Mouse (Mus musculus) midbrain, embryonic 15.5 days (tissue): ENCODE measurements around the gene Cpsf2. TPM values are rescaled to one million over a fixed set of nuclear protein-coding genes. Genes with fewer than 3 reads are reported as not detected.
A peak's percentile ranks its signal among the peaks of the same experiment; 100 is the strongest.

Experiments used
- ATAC-seq: fragments of 200-750 bp; cut with Nextera tagmentation; replicated peaks from 2 replicates; pipeline ENCODE4 v1.8.0; 2017; ENCODE audit warnings: moderate TSS enrichment
- H3K27ac ChIP-seq: fragments of 300-500 bp; sonication (generic); 2 replicates; pipeline ENCODE4 v1.5.1; 2015; ENCODE audit warnings: mild to moderate bottlenecking, inconsistent platforms
- H3K27me3 ChIP-seq: fragments of 300-500 bp; sonication (generic); replicated peaks from 2 replicates; pipeline ENCODE4 v1.6.1; 2015; ENCODE audit warnings: inconsistent platforms
- H3K36me3 ChIP-seq: fragments of 300-500 bp; sonication (generic); replicated peaks from 2 replicates; pipeline ENCODE4 v1.6.1; 2015; ENCODE audit warnings: inconsistent platforms
- H3K4me1 ChIP-seq: fragments of 300-500 bp; sonication (generic); 2 replicates; pipeline ENCODE4 v1.6.1; 2015; ENCODE audit warnings: inconsistent platforms
- H3K4me2 ChIP-seq: fragments of 300-500 bp; sonication (generic); 2 replicates; pipeline ENCODE4 v1.6.1; 2015; ENCODE audit warnings: inconsistent platforms, mild to moderate bottlenecking, moderate library complexity
- H3K4me3 ChIP-seq: fragments of 300-500 bp; sonication (generic); 2 replicates; pipeline ENCODE4 v1.5.1; 2015; ENCODE audit warnings: mild to moderate bottlenecking, inconsistent platforms
- H3K9ac ChIP-seq: fragments of 300-500 bp; sonication (generic); 2 replicates; pipeline ENCODE4 v1.6.1; 2015; ENCODE audit warnings: mild to moderate bottlenecking, inconsistent platforms
- H3K9me3 ChIP-seq: fragments of 300-500 bp; sonication (generic); 2 replicates; pipeline ENCODE4 v1.6.1; 2016; ENCODE audit warnings: inconsistent platforms
- WGBS: fragments of 180-500 bp; shearing (Covaris S2); methylation state at CpG from one replicate; pipeline ENCODE4 v1.1.7; 2015; ENCODE audit warnings: mixed read lengths; 5-methylcytosine and 5-hydroxymethylcytosine counted together
- polyA plus RNA-seq: library from polyadenylated mRNA; unstranded; fragments of >200 nt; fragmentation: Nextera tagmentation; extraction: Ambion mirVana; gene quantifications from 2 replicates; pipeline ENCODE4 v1.2.1, GENCODE M21; 2015

The Cpsf2 gene
- polyA plus RNA-seq, 1 experiment from 2014 or later = 28.8 TPM

- Histone ChIP-seq H3K4me3 (no peak overlapping the region), H3K9me3 (no peaks in the 10 kb centered on the region), H3K36me3 (peaks cover 7% of the 10 kb centered on the region; the same call in 1 of the 2 replicates), H3K4me1 (peaks cover 15% of the 10 kb centered on the region), H3K4me2 (no peak overlapping the region), H3K9ac (no peak overlapping the region), H3K27me3 (no peaks in the 10 kb centered on the region), H3K27ac (no peak overlapping the region)
- ATAC-seq = no peak
- 96% methylated on average over 2 of the region's 2 CpGs for WGBS
Observed at GRCm38 (mm10) chr12:101971311-101971710, 4.5 kb upstream of the Cpsf2 start.

- Histone ChIP-seq H3K27me3 (no peaks in the 10 kb centered on the region), H3K4me3 (no peak overlapping the region), H3K9me3 (no peaks in the 10 kb centered on the region), H3K9ac (no peak overlapping the region), H3K4me1 (peaks cover 23% of the 10 kb centered on the region), H3K36me3 (peaks cover 7% of the 10 kb centered on the region; the same call in 1 of the 2 replicates), H3K27ac (no peak overlapping the region), H3K4me2 (no peak overlapping the region)
- 92% methylated on average over 3 of the region's 3 CpGs for WGBS
- ATAC-seq = no peak
Observed at GRCm38 (mm10) chr12:101972230-101972629, 3.6 kb upstream of the Cpsf2 start.

- Histone ChIP-seq H3K27me3 (no peaks in the 10 kb centered on the region), H3K9ac (peak overlapping the region; percentile 84), H3K9me3 (no peaks in the 10 kb centered on the region), H3K36me3 (no peaks in the 10 kb centered on the region), H3K27ac (peak overlapping the region; percentile 94), H3K4me3 (peak overlapping the region; percentile 92), H3K4me2 (peak overlapping the region; percentile 85), H3K4me1 (peaks cover 28% of the 10 kb centered on the region)
- WGBS = 0% methylated on average over 1 of the region's 1 CpGs
- no peak for ATAC-seq
Observed at GRCm38 (mm10) chr12:101974571-101974970, 1.2 kb upstream of the Cpsf2 start.

- under 1% methylated on average over 23 of the region's 23 CpGs for WGBS
- Histone ChIP-seq H3K4me2 (peak overlapping the region; percentile 85), H3K36me3 (no peaks in the 10 kb centered on the region), H3K9ac (peak overlapping the region; percentile 84), H3K4me3 (peak overlapping the region; percentile 92), H3K9me3 (no peaks in the 10 kb centered on the region), H3K27me3 (no peaks in the 10 kb centered on the region), H3K4me1 (peaks cover 28% of the 10 kb centered on the region), H3K27ac (peak overlapping the region; percentile 94)
- peak; percentile 68; the same call in 1 of the 2 replicates for ATAC-seq
Observed at GRCm38 (mm10) chr12:101975167-101975600, 604 bp upstream of the Cpsf2 start.

- Histone ChIP-seq H3K9ac (peak overlapping the region; percentile 84), H3K4me2 (peak overlapping the region; percentile 85), H3K9me3 (no peaks in the 10 kb centered on the region), H3K36me3 (no peaks in the 10 kb centered on the region), H3K27ac (peak overlapping the region; percentile 94), H3K4me1 (peaks cover 28% of the 10 kb centered on the region), H3K27me3 (no peaks in the 10 kb centered on the region), H3K4me3 (peak overlapping the region; percentile 92)
- no peak; the same call in 1 of the 2 replicates for ATAC-seq
- 18% methylated on average over 13 of the region's 13 CpGs for WGBS
Observed at GRCm38 (mm10) chr12:101976651-101977403, 1.0 kb downstream of the Cpsf2 start.

GRCm38 (mm10) chr12:101977404-101977915 lies 1.7 kb downstream of the Cpsf2 start:
- peaks cover 28% of the 10 kb centered on the region for H3K4me1 ChIP-seq
- ATAC-seq = no peak
- H3K27ac ChIP-seq = no peak overlapping the region
- H3K4me3 ChIP-seq = peak overlapping the region; percentile 92
- no peaks in the 10 kb centered on the region for H3K27me3 ChIP-seq
- WGBS = 94% methylated on average over 10 of the region's 10 CpGs
- H3K36me3 ChIP-seq = peaks cover 2% of the 10 kb centered on the region; the same call in 1 of the 2 replicates
- H3K9me3 ChIP-seq = no peaks in the 10 kb centered on the region
- peak overlapping the region; percentile 85 for H3K4me2 ChIP-seq
- no peak overlapping the region for H3K9ac ChIP-seq

- no peak for ATAC-seq
- Histone ChIP-seq H3K4me2 (no peak overlapping the region), H3K27ac (no peak overlapping the region), H3K36me3 (peaks cover 8% of the 10 kb centered on the region; the same call in 1 of the 2 replicates), H3K9ac (no peak overlapping the region), H3K9me3 (no peaks in the 10 kb centered on the region), H3K27me3 (no peaks in the 10 kb centered on the region), H3K4me3 (no peak overlapping the region), H3K4me1 (peaks cover 28% of the 10 kb centered on the region)
- 93% methylated on average over 5 of the region's 5 CpGs for WGBS
Observed at GRCm38 (mm10) chr12:101978162-101978561, 2.4 kb downstream of the Cpsf2 start.

- H3K4me2 ChIP-seq = no peak overlapping the region
- H3K4me3 ChIP-seq = no peak overlapping the region
- 88% methylated on average over 1 of the region's 1 CpGs for WGBS
- peaks cover 9% of the 10 kb centered on the region; the same call in 1 of the 2 replicates for H3K36me3 ChIP-seq
- H3K27ac ChIP-seq = no peak overlapping the region
- H3K27me3 ChIP-seq = no peaks in the 10 kb centered on the region
- H3K4me1 ChIP-seq = peaks cover 25% of the 10 kb centered on the region
- H3K9me3 ChIP-seq = no peaks in the 10 kb centered on the region
- no peak overlapping the region for H3K9ac ChIP-seq
- ATAC-seq = no peak
Observed at GRCm38 (mm10) chr12:101978588-101978987, 2.8 kb downstream of the Cpsf2 start.

GRCm38 (mm10) chr12:101979213-101979750 lies 3.5 kb downstream of the Cpsf2 start:
- Histone ChIP-seq H3K27me3 (no peaks in the 10 kb centered on the region), H3K9ac (no peak overlapping the region), H3K27ac (no peak overlapping the region), H3K4me3 (no peak overlapping the region), H3K4me2 (no peak overlapping the region), H3K4me1 (peaks cover 20% of the 10 kb centered on the region), H3K9me3 (no peaks in the 10 kb centered on the region), H3K36me3 (peaks cover 13% of the 10 kb centered on the region; the same call in 1 of the 2 replicates)
- WGBS = 92% methylated on average over 8 of the region's 8 CpGs
- no peak for ATAC-seq

- peaks cover 13% of the 10 kb centered on the region for H3K4me1 ChIP-seq
- H3K4me3 ChIP-seq = no peak overlapping the region
- no peak for ATAC-seq
- no peaks in the 10 kb centered on the region for H3K9me3 ChIP-seq
- H3K36me3 ChIP-seq = peaks cover 15% of the 10 kb centered on the region; the same call in 1 of the 2 replicates
- no peak overlapping the region for H3K27ac ChIP-seq
- 86% methylated on average over 5 of the region's 5 CpGs for WGBS
- H3K27me3 ChIP-seq = no peaks in the 10 kb centered on the region
- no peak overlapping the region for H3K9ac ChIP-seq
- no peak overlapping the region for H3K4me2 ChIP-seq
Observed at GRCm38 (mm10) chr12:101980266-101980665, 4.5 kb downstream of the Cpsf2 start.

GRCm38 (mm10) chr12:101981559-101981958 lies 5.8 kb downstream of the Cpsf2 start:
- H3K27me3 ChIP-seq = no peaks in the 10 kb centered on the region
- peaks cover 12% of the 10 kb centered on the region for H3K4me1 ChIP-seq
- H3K9me3 ChIP-seq = no peaks in the 10 kb centered on the region
- no peak overlapping the region for H3K9ac ChIP-seq
- H3K4me2 ChIP-seq = no peak overlapping the region
- H3K36me3 ChIP-seq = peaks cover 15% of the 10 kb centered on the region; the same call in 1 of the 2 replicates
- WGBS = 92% methylated on average over 2 of the region's 2 CpGs
- no peak overlapping the region for H3K4me3 ChIP-seq
- no peak overlapping the region for H3K27ac ChIP-seq
- ATAC-seq = no peak

GRCm38 (mm10) chr12:101982977-101983376 lies 7.2 kb downstream of the Cpsf2 start:
- 94% methylated on average over 9 of the region's 9 CpGs for WGBS
- no peak overlapping the region for H3K4me2 ChIP-seq
- peaks cover 24% of the 10 kb centered on the region for H3K36me3 ChIP-seq
- no peaks in the 10 kb centered on the region for H3K27me3 ChIP-seq
- no peaks in the 10 kb centered on the region for H3K9me3 ChIP-seq
- no peak overlapping the region for H3K27ac ChIP-seq
- no peak overlapping the region for H3K4me3 ChIP-seq
- ATAC-seq = no peak
- H3K9ac ChIP-seq = no peak overlapping the region
- no peaks in the 10 kb centered on the region for H3K4me1 ChIP-seq
